Mouse (Mus musculus): ENCODE results near the gene Zfp445. TPM values are rescaled to one million over a fixed set of nuclear protein-coding genes. Genes with fewer than 3 reads are reported as not detected.
"Not testable (repeated sequence)": the region's sequence is repeated elsewhere in the genome, so short reads cannot be mapped to it uniquely, and the experiment has no call there.

Zfp445 gene
- 100 to 1,000 TPM; 166 to 178 TPM for total RNA-seq (2021)
- long read RNA-seq, partial matches to known transcripts = 0 of 15 reads
- long read RNA-seq, other reads (novel, unspliced or antisense) = 14 of 15 reads

- DNase-seq (ENCODE audit: low spot score in 2 of 2) = peak; percentile 74 to 82
Observed at GRCm38 (mm10) chr9:122865697-122866166, at the start of gene Zfp445. Gene Zfp445, minus strand, starts transcription at chr9:122866006.

GRCm38 (mm10) chr9:122902717-122903535 lies 37.1 kb upstream of the Zfp445 start:
- DNase-seq (ENCODE audit: low spot score in 2 of 2) = peak; percentile 63 to 73

- no peak for DNase-seq (ENCODE audit: low spot score in 2 of 2)
Observed at GRCm38 (mm10) chr9:122901047-122901446, 35.2 kb upstream of the Zfp445 start.

GRCm38 (mm10) chr9:122886372-122887179 lies 20.8 kb upstream of the Zfp445 start:
- peak; percentile 47 to 56 for DNase-seq (ENCODE audit: low spot score in 2 of 2)

- DNase-seq (ENCODE audit: low spot score in 2 of 2) = no peak
Observed at GRCm38 (mm10) chr9:122885385-122885784, 19.6 kb upstream of the Zfp445 start, which contains the start of gene Zkscan7. Gene Zkscan7, plus strand, starts transcription at chr9:122885685.

GRCm38 (mm10) chr9:122875145-122875544 lies 9.3 kb upstream of the Zfp445 start:
- no peak for DNase-seq (ENCODE audit: low spot score in 2 of 2)

GRCm38 (mm10) chr9:122874653-122875052 lies 8.8 kb upstream of the Zfp445 start:
- no peak for DNase-seq (ENCODE audit: low spot score in 2 of 2)

- DNase-seq (ENCODE audit: low spot score in 2 of 2) = no peak
Observed at GRCm38 (mm10) chr9:122872595-122872994, 6.8 kb upstream of the Zfp445 start.

- DNase-seq (ENCODE audit: low spot score in 2 of 2) = no peak
Observed at GRCm38 (mm10) chr9:122866192-122866591, 386 bp upstream of the Zfp445 start.

GRCm38 (mm10) chr9:122864848-122865247 lies 958 bp downstream of the Zfp445 start:
- no peak for DNase-seq (ENCODE audit: low spot score in 2 of 2)

GRCm38 (mm10) chr9:122863731-122864130 lies 2.1 kb downstream of the Zfp445 start:
- DNase-seq (ENCODE audit: low spot score in 2 of 2) = no peak

- no peak for DNase-seq (ENCODE audit: low spot score in 2 of 2)
Observed at GRCm38 (mm10) chr9:122860752-122861151, 5.1 kb downstream of the Zfp445 start.

GRCm38 (mm10) chr9:122856716-122857115 lies 9.1 kb downstream of the Zfp445 start:
- no peak for DNase-seq (ENCODE audit: low spot score in 2 of 2)

- no peak for DNase-seq (ENCODE audit: low spot score in 2 of 2)
Observed at GRCm38 (mm10) chr9:122855617-122856016, 10.2 kb downstream of the Zfp445 start.

GRCm38 (mm10) chr9:122855141-122855540 lies 10.7 kb downstream of the Zfp445 start:
- not testable (repeated sequence) for DNase-seq (ENCODE audit: low spot score in 2 of 2)

- DNase-seq (ENCODE audit: low spot score in 2 of 2) = no peak
Observed at GRCm38 (mm10) chr9:122854526-122854925, 11.3 kb downstream of the Zfp445 start.

GRCm38 (mm10) chr9:122847811-122848311 lies 17.9 kb downstream of the Zfp445 start:
- DNase-seq (ENCODE audit: low spot score in 2 of 2) = not testable (repeated sequence)

GRCm38 (mm10) chr9:122846156-122846555 lies 19.6 kb downstream of the Zfp445 start:
- DNase-seq (ENCODE audit: low spot score in 2 of 2) = peak; percentile 40 to 46

- no peak for DNase-seq (ENCODE audit: low spot score in 2 of 2)
Observed at GRCm38 (mm10) chr9:122845621-122846020, 20.2 kb downstream of the Zfp445 start.

- DNase-seq (ENCODE audit: low spot score in 2 of 2) = no peak
Observed at GRCm38 (mm10) chr9:122843760-122844159, 22.0 kb downstream of the Zfp445 start, which contains the start of gene Gm35549. Gene Gm35549, minus strand, starts transcription at chr9:122844035.

- peak; percentile 21 to 43 for DNase-seq (ENCODE audit: low spot score in 2 of 2)
Observed at GRCm38 (mm10) chr9:122837680-122838079, 28.1 kb downstream of the Zfp445 start.

All from layer of hippocampus, postnatal 10 days (tissue).